Mouse (Mus musculus) urinary bladder, postnatal 0 days (tissue): Measurements from ENCODE around the gene Fam240b. TPM values are rescaled to one million over a fixed set of nuclear protein-coding genes. Genes with fewer than 3 reads are reported as not detected.

ENCODE experiments used
- polyA plus RNA-seq: library from polyadenylated mRNA; unstranded; fragments of >200 nt; fragmentation: Nextera tagmentation; extraction: Ambion mirVana; gene quantifications from 2 replicates; pipeline ENCODE4 v1.2.1, GENCODE M21; 2015

Gene Fam240b
- not detected in 2 replicates for polyA plus RNA-seq

DNA sequence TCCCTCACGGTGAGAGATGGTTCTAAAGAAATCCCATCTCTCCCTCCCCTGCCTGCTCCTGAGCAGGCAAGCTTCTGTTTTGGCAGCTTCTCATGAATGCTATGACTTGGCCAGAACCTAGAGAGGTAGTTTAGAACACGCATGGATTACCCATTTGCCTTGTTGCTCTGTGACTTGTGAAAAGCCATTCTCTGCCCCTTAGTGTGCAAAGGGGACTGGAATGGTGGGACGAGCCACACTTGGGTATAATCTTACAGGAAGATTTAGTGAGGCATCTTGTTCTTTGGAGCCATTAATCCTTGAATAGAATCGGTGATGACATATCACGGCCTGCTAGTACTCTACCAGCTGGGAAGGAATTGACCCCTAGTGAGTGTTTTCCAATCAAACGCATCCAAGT, at the start of gene Fam240b:
TSS of gene Fam240b (minus strand) at position 101 of the 400 bp plus-strand sequence.

DNA sequence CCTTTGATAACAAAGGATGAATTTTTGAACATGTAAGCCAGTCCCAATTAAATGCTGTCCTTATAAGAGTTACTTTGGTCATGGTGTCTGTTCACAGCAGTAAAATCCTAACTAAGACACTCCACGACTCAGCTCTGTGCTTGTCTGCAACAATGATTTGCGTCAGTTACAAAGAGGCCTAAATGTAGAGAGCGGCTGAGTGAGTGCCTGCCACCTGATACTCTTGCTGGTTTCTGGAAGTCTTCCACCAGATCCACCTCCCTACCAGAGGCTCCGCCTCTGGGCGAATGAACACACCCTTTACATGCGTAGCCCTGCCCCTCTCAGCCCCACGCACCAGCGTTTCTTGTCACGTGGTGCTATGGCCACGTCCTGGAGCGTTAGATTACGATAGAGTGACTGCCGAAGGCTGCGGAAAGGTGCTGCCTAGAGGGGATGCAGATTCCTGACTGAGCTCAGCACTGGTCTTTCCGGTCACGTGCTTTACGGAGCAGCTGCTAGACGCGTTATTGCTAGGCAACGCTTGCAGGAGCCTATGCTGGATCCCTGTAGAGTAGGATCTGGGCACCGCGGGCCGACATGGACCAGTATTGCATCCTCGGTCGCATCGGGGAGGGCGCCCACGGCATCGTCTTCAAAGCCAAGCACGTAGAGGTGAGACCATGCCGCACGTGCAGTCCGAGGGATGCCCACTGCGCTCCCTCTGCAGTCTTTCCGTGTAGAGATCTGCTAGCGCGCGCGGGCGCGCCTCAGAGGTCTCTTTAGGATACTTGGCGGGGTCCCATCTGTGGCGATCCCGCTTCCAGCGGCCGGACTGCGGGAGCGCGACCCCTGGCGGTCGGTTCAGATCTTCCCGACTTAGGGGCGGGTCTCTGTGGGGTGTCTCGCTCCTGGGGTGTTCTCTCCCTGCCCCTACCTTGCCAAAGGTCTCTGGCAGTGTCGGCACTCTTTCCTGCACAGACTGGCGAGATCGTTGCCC, 65.3 kb downstream of the Fam240b start, which contains the start of gene Cdk20:
TSS of gene Cdk20 (plus strand) at position 298 of the 979 bp plus-strand sequence.

Other genes starting within 250 kb of the Fam240b start
- gene Cdc14b, start 222.5 kb downstream of the Fam240b start, polyA plus RNA-seq, result 2.3 and 2.7 TPM in 2 replicates
- 50.5 and 54.8 TPM in 2 replicates for gene Aaed1, start 185.1 kb downstream of the Fam240b start, polyA plus RNA-seq
- gene Ctsl, start 126.9 kb downstream of the Fam240b start, polyA plus RNA-seq, result 226 and 239 TPM in 2 replicates
- 6.4 and 7.0 TPM in 2 replicates for gene Cdk20, start 65.5 kb downstream of the Fam240b start, polyA plus RNA-seq